Mouse (Mus musculus) spleen, postnatal 10 days (tissue): ENCODE measurements around the gene Mageb5.
"Not testable (repeated sequence)": the region's sequence is repeated elsewhere in the genome, so short reads cannot be mapped to it uniquely, and the experiment has no call there.

Experiments
- DNase-seq, 2 experiments: peaks; one replicate each; pipeline ENCODE4 v3.0.0; 2021 to 2022; ENCODE audit warnings: low spot score in 2 of 2

The Mageb5 gene

GRCm38 (mm10) chrX:91782918-91783317 is at the start of gene Mageb5:
Gene Mageb5 (minus strand): TSS chrX:91783018.
- not testable (repeated sequence) for DNase-seq

GRCm38 (mm10) chrX:91759591-91760226 is 23.1 kb downstream of the Mageb5 start:
- DNase-seq: not testable (repeated sequence)
